Mouse (Mus musculus) myocyte (in vitro differentiated cells): ENCODE measurements around the gene E130311K13Rik. TPM values are rescaled to one million over a fixed set of nuclear protein-coding genes. Genes with fewer than 3 reads are reported as not detected.

Source experiments
- H3K27me3 ChIP-seq: one replicate; pipeline ENCODE4 v1.6.1; 2011; ENCODE audit not compliant: control insufficient read depth, insufficient read depth, insufficient read length
- H3K36me3 ChIP-seq: one replicate; pipeline ENCODE4 v1.6.1; 2011; ENCODE audit not compliant: control insufficient read depth, insufficient read depth
- H3K4me2 ChIP-seq: one replicate; pipeline ENCODE4 v1.6.1; 2011; ENCODE audit warnings: low read depth, control low read depth
- H3K4me3 ChIP-seq: one replicate; pipeline ENCODE4 v1.5.1; 2011; ENCODE audit warnings: mild to moderate bottlenecking, control low read depth, moderate library complexity
- H3K79me2 ChIP-seq: one replicate; pipeline ENCODE4 v1.6.1; 2011; ENCODE audit not compliant: control insufficient read depth, insufficient read depth
- H3ac ChIP-seq: one replicate; pipeline ENCODE4 v1.6.1; 2011; ENCODE audit not compliant: control insufficient read depth, insufficient read length
- CEBPB ChIP-seq: IDR thresholded peaks from 2 replicates; pipeline ENCODE4 v1.6.1; 2011; ENCODE audit warnings: mild to moderate bottlenecking, moderate library complexity; ENCODE audit not compliant: poor library complexity, insufficient read depth, severe bottlenecking
- E2F4 ChIP-seq: IDR thresholded peaks from one replicate; pipeline ENCODE4 v1.6.1; 2011; ENCODE audit warnings: mild to moderate bottlenecking, control low read depth, moderate library complexity; ENCODE audit not compliant: insufficient read depth
- MAX ChIP-seq: IDR thresholded peaks from one replicate; pipeline ENCODE4 v1.6.1; 2011; ENCODE audit warnings: low read depth, mild to moderate bottlenecking, control low read depth
- MYOD1 ChIP-seq, 3 experiments: IDR thresholded peaks; one replicate each; pipeline ENCODE4 v1.6.1; 2011; ENCODE audit warnings: control low read depth in 2 of 3, low read depth in 2 of 3, mild to moderate bottlenecking in 2 of 3, moderate library complexity in 1 of 3; ENCODE audit not compliant: insufficient read length in 2 of 3, control insufficient read depth in 1 of 3
- MYOG ChIP-seq, 3 experiments: IDR thresholded peaks; one replicate each; pipeline ENCODE4 v1.6.1; 2011; ENCODE audit warnings: control low read depth in 2 of 3, low read depth in 2 of 3, mild to moderate bottlenecking in 2 of 3; ENCODE audit not compliant: insufficient read length in 2 of 3, control insufficient read depth in 1 of 3, insufficient read depth in 1 of 3
- POLR2A ChIP-seq: IDR thresholded peaks from one replicate; pipeline ENCODE4 v1.6.1; 2011; ENCODE audit warnings: low read depth, mild to moderate bottlenecking, control low read depth, moderate library complexity; ENCODE audit not compliant: insufficient read length
- POLR2AphosphoS2 ChIP-seq: IDR thresholded peaks from one replicate; pipeline ENCODE4 v1.6.1; 2011; ENCODE audit warnings: low read depth, control low read depth; ENCODE audit not compliant: insufficient read length
- REST ChIP-seq: IDR thresholded peaks from one replicate; pipeline ENCODE4 v1.6.1; 2011; ENCODE audit warnings: mild to moderate bottlenecking, control low read depth, moderate library complexity; ENCODE audit not compliant: insufficient read depth, insufficient read length
- SRF ChIP-seq: IDR thresholded peaks from one replicate; pipeline ENCODE4 v1.6.1; 2011; ENCODE audit warnings: low read depth; ENCODE audit not compliant: control insufficient read depth, insufficient read length
- TCF12 ChIP-seq: IDR thresholded peaks from one replicate; pipeline ENCODE4 v1.6.1; 2011; ENCODE audit warnings: mild to moderate bottlenecking, control low read depth; ENCODE audit not compliant: poor library complexity, insufficient read depth, severe bottlenecking
- TCF3 ChIP-seq: IDR thresholded peaks from one replicate; pipeline ENCODE4 v1.6.1; 2011; ENCODE audit warnings: low read depth, control low read depth; ENCODE audit not compliant: insufficient read length
- USF1 ChIP-seq: IDR thresholded peaks from one replicate; pipeline ENCODE4 v1.6.1; 2011; ENCODE audit warnings: low read depth, mild to moderate bottlenecking, control low read depth, moderate library complexity
- polyA plus RNA-seq: library from polyadenylated mRNA; unstranded; fragments of >200 nt; fragmentation: generic; extraction: Trizol; gene quantifications from one replicate; pipeline ENCODE4 v1.2.1, GENCODE M21; 2012; ENCODE audit warnings: missing spikeins

The E130311K13Rik gene
- polyA plus RNA-seq, 1 experiment = 3.4 TPM

DNA sequence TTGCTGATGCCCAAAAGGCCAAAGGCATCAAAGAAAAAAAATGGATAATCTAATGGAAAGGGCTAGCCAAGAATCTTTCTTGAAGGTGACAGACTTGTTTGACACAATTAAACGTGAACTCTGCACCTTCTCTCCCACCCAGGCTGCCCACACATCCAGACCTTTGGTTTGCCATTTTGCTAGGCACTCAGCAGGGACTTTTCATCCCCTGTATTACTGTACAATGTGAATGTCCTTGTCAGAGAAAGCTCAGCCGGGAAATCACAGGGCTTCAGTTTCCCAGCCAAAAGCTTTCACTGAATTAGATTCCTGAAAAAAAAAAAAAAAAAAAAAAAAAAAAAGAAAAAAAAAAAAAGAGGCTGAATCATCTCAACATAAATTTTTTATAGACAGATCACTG is 64.2 kb downstream of the E130311K13Rik start:
- H3K4me2 ChIP-seq = no peak overlapping the region
- H3K36me3 ChIP-seq = no peaks in the 10 kb centered on the region
- no peak for TF ChIP-seq REST
- TF ChIP-seq SRF = no peak
- TF ChIP-seq POLR2A = no peak
- TF ChIP-seq MAX = no peak
- TF ChIP-seq TCF3 = no peak
- no peak for TF ChIP-seq MYOG (IDR thresholded peaks at IDR 0.05; ENCODE audit: control insufficient read depth in 1 of 3, insufficient read depth in 1 of 3, insufficient read length in 2 of 3, low read depth in 2 of 3)
- TF ChIP-seq E2F4 = no peak
- no peak for TF ChIP-seq POLR2AphosphoS2
- no peak for TF ChIP-seq USF1
- TF ChIP-seq CEBPB = no peak
- no peak for TF ChIP-seq TCF12
- TF ChIP-seq MYOD1 (IDR thresholded peaks at IDR 0.05; ENCODE audit: control insufficient read depth in 1 of 3, insufficient read length in 2 of 3, low read depth in 2 of 3) = no peak
- no peaks in the 10 kb centered on the region for H3K79me2 ChIP-seq
- H3K27me3 ChIP-seq = no peaks in the 10 kb centered on the region
- no peak overlapping the region for H3ac ChIP-seq
- H3K4me3 ChIP-seq = no peak overlapping the region

Other genes with a start within 250 kb of the E130311K13Rik start
- gene Plch1, start 30.0 kb downstream of the E130311K13Rik start, polyA plus RNA-seq = 0.01 TPM
- gene Slc33a1, start 35.3 kb upstream of the E130311K13Rik start, polyA plus RNA-seq = 8.4 TPM
- gene Gmps, start 46.6 kb upstream of the E130311K13Rik start, polyA plus RNA-seq = 7.2 TPM
- gene Vmn2r1, start 152.1 kb upstream of the E130311K13Rik start, polyA plus RNA-seq = 0.01 TPM
- not detected for gene Vmn2r2, start 212.5 kb upstream of the E130311K13Rik start, polyA plus RNA-seq